Mouse (Mus musculus): ENCODE measurements around the gene Timd2.
"Not testable (repeated sequence)": the region's sequence is repeated elsewhere in the genome, so short reads cannot be mapped to it uniquely, and the experiment has no call there.

The Timd2 gene

GRCm38 (mm10) chr11:46706664-46707356, at the start of gene Timd2:
TSS of gene Timd2 (minus strand) at chr11:46707061.
- DNase-seq = no peak

GRCm38 (mm10) chr11:46755714-46756113, 48.9 kb upstream of the Timd2 start:
- DNase-seq = not testable (repeated sequence)

- DNase-seq = no peak
Measured at GRCm38 (mm10) chr11:46754669-46755068, 47.8 kb upstream of the Timd2 start.

- no peak for DNase-seq
Measured at GRCm38 (mm10) chr11:46753662-46754061, 46.8 kb upstream of the Timd2 start.

GRCm38 (mm10) chr11:46747996-46748395, 41.1 kb upstream of the Timd2 start:
- no peak for DNase-seq

GRCm38 (mm10) chr11:46741716-46742115, 34.9 kb upstream of the Timd2 start:
- DNase-seq = no peak

GRCm38 (mm10) chr11:46740886-46741285, 34.0 kb upstream of the Timd2 start:
- no peak for DNase-seq

GRCm38 (mm10) chr11:46739501-46739900, 32.6 kb upstream of the Timd2 start:
- no peak for DNase-seq

- DNase-seq = not testable (repeated sequence)
Measured at GRCm38 (mm10) chr11:46735076-46735475, 28.2 kb upstream of the Timd2 start, which contains the start of gene Havcr1. TSS of gene Havcr1 (plus strand) at chr11:46735080.

GRCm38 (mm10) chr11:46734617-46735016, 27.8 kb upstream of the Timd2 start:
- DNase-seq = no peak

GRCm38 (mm10) chr11:46733242-46733789, 26.5 kb upstream of the Timd2 start:
- DNase-seq = no peak

GRCm38 (mm10) chr11:46731541-46732070, 24.7 kb upstream of the Timd2 start:
- DNase-seq = no peak

GRCm38 (mm10) chr11:46698830-46699229, 8.0 kb downstream of the Timd2 start:
- no peak for DNase-seq

GRCm38 (mm10) chr11:46698278-46698655, 8.6 kb downstream of the Timd2 start:
- DNase-seq = no peak

- DNase-seq = no peak
Measured at GRCm38 (mm10) chr11:46697433-46698277, 9.2 kb downstream of the Timd2 start.

GRCm38 (mm10) chr11:46695849-46696248, 11.0 kb downstream of the Timd2 start:
- not testable (repeated sequence) for DNase-seq

GRCm38 (mm10) chr11:46690136-46690535, 16.7 kb downstream of the Timd2 start:
- DNase-seq = no peak

- no peak for DNase-seq
Measured at GRCm38 (mm10) chr11:46683723-46684122, 23.1 kb downstream of the Timd2 start.

- DNase-seq = no peak
Measured at GRCm38 (mm10) chr11:46682842-46683241, 24.0 kb downstream of the Timd2 start.

- no peak for DNase-seq
Measured at GRCm38 (mm10) chr11:46667938-46668337, 38.9 kb downstream of the Timd2 start.

- DNase-seq = no peak
Measured at GRCm38 (mm10) chr11:46667105-46667504, 39.8 kb downstream of the Timd2 start.

GRCm38 (mm10) chr11:46665599-46666522, 41.0 kb downstream of the Timd2 start:
- DNase-seq = peak in 1 of 2 experiments; percentile 3
